Mouse (Mus musculus): Measurements from ENCODE around the gene Prkab1.

DNA sequence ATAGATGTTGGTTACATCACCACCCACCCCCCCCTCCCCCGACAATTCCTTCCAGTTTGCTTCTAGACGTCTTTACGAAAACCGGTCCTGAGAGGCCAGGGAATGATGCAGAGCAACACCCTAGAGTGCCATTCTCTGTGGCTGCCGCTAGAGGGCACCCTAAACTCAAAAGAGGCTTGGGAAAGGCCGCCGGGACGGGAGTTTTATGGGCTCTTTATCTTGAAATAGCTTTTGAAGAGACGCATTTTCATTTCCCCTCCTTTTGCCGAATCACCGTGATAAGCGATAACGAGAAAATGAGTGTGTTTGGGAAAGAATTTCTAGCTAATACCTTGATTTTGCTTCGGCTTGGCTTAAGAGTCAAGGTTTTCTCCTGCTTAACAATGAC lies 6.9 kb upstream of the Prkab1 start:
- TF ChIP-seq EP300 (IDR thresholded peaks at IDR 0.05; ENCODE audit: insufficient read depth, low read depth, low read length): no peak
- TF ChIP-seq POLR2A (IDR thresholded peaks at IDR 0.05; ENCODE audit: insufficient read depth, low read length): no peak
- peak; percentile 78 for TF ChIP-seq CTCF (IDR thresholded peaks at IDR 0.05; ENCODE audit: low read depth, low read length)

Data from ES-Bruce4 (cell line).